Mouse (Mus musculus) thymus, postnatal 25 days (tissue): ENCODE results near the gene Notch2.

Source experiments
- DNase-seq: peaks from one replicate; pipeline ENCODE4 v3.0.0; 2022

The Notch2 gene

DNA sequence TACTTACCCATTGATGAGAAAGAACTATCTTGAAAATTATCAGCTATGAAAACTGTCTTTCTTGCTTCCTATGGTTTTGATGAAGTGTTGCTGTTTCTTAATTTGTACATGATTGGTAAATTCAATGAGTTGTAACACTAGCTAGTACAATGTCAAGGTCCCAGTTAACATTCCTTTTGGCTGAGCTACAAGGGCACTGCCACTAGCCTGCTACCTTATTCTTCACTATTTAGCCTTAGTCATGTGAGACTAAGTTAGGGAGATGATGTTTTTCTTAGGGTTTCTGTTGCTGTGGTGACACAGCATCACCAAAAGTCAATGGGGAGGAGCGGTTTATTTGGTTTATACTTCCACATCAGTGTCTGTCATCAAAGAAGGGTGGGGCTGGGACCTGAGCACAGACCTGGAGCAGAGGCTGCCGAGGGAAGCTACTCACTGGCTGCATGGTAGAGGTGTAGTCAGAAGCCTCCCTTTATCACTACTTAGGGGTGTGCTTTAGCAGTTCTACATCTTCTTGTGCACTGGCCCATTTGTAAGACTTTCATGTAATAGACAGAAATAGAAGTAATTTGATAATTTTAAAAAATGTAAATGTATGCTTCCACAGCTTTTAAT is 66.4 kb downstream of the Notch2 start:
- DNase-seq, result no peak

DNA sequence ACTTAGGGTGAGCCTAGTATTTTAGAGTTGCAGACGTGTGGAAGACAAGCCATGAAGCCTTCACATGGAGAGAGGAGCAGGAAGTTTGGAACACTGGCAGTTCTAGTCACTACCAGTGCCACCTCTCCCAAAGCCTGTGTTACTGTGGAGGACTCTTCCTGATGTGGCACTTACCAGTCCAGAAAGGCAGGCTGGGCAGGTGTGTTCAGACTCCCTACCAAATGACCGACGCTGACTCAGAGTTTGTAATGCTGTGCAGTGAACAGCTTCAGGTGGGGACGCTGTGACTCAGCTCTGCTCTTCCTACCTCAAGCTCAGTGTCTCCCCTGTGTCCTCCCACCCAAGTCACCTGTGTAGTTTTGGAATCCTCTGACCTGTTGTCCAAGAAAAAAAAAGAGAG is 67.3 kb downstream of the Notch2 start:
- no peak for DNase-seq

DNA sequence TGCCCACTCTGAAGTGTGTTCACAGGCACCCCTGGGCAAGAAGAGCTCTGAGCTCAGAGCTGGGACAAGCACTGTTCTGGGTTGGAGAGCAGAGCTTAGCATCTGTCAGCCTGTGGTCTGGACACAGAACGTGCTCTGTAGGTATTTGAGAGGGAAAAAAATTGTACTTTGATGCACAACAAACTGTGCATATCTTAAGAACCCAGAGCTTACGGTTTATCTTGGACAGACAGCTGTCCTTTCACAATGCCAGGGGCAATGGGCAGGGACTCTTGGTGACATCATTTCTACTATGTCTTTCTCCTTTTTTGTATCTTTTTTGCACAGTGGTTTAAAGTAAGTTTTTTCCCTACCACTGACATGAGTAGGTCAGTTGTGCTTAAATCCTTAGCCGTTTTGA is 68.9 kb downstream of the Notch2 start:
- no peak for DNase-seq

GRCm38 (mm10) chr3:98082972-98083371 is 69.6 kb downstream of the Notch2 start:
- no peak for DNase-seq

DNA sequence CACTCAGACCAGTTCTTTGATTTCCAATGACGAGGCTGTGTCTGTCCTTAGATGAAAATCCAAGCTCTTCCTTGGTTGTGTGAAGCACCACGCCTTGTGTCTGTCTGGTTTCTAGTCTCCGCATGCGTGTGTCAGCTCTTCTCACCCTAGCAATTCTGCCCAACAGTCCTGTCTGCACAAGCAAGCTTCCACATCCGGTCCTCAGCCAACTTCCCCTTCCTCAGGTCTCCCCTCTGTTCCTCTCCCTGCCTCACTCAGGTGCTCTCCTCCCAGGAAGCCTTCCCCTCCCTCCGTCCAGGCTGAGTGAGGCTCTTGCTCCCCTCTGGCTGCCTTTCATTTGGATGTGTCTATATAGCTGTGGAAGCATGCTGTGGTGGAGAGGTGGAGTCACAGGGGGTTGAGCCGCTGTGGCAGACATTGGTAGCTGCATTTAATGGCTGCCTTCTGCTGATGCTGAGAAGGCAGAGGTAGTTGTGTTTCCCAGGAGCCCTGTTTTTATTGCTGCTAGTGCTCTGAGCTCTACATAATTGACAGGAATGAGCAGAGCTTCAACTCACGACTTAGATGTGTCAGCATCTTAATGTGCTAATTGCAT is 70.8 kb downstream of the Notch2 start:
- DNase-seq, result peak; percentile 17

DNA sequence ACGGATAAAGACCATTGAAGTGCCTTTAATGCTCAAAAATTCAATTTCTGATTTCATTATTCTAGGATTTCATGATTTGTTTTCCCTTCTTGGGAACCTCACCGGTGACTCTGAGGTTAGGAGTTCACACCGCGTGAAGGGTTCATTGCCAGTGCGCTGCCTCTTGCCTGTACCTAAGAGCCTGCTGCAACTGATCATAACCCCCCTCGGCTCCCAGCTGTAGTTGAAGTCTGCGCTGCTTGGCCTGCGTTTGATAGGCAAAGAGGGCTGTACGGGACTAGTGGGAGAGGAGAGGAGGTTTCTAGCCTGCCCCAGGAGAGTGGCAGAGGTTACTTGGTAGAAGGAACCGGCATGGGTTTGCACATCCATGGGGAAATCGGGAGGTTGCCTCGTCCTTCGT is 71.5 kb downstream of the Notch2 start:
- DNase-seq, result no peak

GRCm38 (mm10) chr3:98085812-98086268 is 72.5 kb downstream of the Notch2 start:
- no peak for DNase-seq

- DNase-seq, result no peak
Observed at GRCm38 (mm10) chr3:98086441-98086840, 73.1 kb downstream of the Notch2 start.

DNA sequence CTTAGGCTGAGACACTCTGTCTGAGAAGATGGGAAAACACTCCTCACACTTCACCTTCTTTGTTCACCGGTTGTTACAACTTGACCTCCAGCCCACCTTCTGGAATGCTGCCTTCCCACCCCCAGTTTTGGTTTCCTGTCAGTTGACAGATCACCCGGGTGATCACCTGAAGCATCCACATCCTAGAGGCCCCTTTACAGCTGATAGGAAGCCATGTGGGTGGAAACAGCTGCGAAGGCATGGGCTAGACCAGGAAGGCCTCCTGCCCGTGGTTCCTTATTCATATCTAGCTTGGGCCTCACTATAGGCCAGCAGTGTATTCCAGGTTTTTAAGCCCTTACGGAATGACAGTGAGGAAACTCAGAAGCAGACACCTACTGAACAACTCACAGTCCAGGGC is 73.5 kb downstream of the Notch2 start:
- no peak for DNase-seq

DNA sequence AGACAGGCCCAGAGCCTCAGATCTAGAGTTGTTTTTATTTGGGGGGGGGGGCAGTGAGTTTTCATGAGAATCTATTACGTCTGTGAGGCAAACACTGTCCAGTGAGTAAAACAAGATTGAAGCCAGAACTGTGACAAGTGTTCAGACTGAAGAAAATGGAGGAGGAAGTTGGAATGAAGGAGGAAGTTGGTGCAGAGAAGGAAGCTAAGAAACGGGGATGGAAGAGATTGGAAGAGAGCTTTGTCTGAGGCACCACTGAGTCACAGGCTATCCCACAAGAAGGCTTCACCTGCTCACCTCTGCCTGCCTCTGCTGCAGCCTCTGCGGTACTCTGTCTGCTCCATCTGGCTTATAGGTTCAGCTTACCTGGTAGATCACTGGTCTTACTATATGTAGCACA is 74.2 kb downstream of the Notch2 start:
- DNase-seq, result no peak

DNA sequence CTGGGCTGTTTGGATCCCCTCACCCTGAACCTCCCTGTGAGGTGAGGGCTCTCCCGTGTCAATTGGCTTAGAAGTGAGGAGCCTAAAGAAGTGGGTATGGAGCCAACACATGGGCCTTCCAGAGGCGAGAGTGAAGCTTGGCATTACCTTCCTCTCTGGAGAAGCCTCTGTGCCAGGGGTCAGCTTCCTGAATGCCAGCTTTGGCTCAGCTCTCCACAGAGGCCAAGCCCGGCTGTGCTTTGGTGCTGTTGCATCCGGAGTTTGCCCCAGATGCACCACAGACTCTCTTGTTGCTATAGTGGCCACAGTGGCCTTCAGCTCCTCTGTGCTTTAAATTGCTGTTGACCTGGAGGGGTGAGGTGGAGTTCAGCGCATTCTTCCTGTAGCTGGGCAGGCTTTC is 76.4 kb downstream of the Notch2 start:
- DNase-seq, result no peak

DNA sequence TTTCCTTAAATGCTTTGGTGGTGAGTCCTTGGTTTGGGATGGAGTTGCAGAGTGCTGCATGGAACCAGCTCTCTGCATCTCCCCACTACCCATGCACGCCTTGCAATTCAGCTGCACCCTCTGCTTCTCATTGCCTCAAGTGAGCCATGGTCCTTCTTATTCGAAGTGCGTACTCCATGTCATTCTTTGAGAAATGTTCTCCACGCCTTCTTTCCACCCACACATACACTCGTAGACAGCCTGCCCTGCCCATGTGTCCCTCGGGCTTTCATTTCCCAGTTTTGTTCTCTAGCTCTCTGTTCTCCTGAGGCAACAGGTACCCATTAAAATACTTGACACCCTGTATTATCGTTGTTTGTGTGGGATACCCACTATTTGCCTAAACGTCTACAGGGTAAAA is 76.8 kb downstream of the Notch2 start:
- DNase-seq, result no peak

DNA sequence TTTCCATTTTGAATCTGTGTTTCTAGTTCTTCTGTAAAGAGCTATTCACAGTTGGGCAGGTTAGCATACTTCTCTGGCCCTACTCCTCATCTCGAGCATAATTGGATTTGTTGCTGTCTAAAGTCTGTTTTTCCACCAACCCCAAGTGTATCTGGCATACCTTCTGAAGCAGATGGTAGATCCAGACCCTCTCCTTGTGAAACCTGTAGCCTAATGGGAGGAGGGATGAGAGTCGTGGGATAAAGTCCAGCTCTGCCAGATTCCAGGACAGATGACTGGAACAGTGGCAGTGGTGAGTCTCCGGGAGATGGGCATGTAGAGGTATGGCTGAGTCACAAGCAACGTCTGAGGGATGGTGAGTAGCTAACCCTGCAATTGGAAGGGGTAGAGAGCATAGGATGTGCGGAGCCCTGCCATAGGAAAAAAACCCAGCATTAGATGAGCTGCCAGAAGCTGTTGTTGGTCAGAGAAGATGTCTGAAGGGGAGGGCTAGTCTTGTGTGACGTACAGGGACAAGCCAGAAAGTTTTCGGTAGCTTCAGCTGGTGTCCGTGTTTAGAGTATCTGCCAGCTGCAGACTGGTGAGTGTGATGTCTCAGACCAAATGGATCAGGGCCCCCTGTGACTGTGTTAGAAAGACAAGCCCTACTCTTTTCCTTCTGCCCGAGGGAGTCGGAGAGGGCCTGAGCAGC is 79.5 kb downstream of the Notch2 start:
- no peak for DNase-seq

- DNase-seq, result no peak
Observed at GRCm38 (mm10) chr3:98093954-98094353, 80.6 kb downstream of the Notch2 start.

DNA sequence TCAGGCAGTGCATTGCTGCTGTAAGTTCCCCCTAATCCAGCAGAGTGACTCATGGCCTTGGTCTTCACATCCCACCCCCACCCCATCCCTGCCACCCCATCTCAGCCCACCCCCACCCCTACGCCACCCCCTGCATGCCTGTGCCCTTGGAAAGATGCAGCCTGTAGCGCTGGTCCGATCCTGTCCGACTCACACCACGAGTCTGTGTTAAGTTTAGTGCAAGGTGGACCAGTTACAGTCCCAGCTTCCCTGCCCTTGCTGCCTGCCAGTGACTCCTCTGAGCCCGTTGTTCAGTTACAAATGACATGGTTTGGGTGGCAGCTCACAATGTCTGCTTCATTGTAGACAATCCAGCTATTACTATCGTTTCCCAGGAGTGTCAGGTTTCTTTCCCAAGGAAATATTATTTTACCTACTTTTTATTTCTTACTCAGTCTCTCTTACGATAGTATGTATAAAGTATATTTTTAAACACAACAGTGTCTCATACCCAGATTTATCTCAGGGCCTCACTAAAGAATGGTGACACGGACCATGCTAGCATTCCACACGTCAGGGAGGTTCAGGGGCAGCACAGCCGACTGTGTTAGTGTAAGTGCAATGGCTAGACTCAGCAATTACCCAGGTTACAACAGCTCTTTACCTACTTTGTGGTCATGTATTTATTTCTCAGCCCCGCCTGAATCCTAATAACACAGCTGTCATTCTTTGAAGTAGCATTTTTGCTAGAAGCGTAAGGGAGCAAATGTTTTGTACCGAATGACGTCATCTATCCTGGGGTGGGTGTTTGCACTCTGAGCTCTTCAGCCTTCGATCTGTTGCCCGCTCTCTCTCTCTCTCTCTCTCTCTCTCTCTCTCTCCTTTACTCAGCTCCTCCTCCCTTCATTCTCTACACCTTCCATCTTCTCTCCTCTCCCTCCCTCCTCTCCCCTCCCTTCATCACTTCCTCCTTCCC is 81.6 kb downstream of the Notch2 start:
- no peak for DNase-seq

DNA sequence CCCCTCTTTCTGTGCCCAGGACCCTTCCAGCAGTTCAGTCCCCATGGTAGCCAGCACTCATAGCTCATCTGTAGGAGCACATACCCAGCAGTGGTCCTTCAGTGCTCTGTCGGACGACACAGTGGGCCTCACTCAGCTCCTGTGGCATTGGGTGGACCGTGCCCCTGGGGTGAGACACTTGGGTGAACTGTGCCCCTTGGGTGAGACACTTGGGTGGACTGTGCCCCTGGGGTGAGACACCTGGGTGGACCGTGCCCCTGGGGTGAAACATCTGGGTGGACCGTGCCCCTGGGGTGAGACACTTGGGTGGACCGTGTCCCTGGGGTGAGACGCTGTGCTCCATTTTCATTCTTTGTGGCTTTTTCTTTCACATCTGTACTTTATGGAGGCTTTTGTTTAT is 83.7 kb downstream of the Notch2 start:
- no peak for DNase-seq

DNA sequence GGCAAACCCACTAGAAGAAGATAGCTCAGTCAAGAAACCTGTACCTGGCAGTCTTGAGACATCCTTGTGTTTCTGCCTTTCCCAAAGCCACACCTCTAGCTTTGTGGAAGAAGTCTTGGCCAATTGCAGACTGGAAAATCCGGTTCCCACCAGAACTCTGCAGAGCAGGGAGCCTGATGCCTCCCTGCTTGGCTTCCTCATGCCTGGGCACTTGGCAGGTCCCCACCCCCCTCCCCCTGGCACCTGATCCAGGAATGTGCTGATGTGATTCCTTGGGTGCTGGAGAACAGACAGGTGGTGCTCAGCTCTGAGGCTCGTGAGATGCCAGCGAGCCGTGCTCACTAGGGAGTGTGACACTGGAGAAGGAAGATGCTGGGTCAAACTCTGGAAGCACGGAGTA is 85.3 kb downstream of the Notch2 start:
- no peak for DNase-seq

- DNase-seq, result peak; percentile 32
Observed at GRCm38 (mm10) chr3:98099287-98099686, 86.0 kb downstream of the Notch2 start.

GRCm38 (mm10) chr3:98101541-98101940 is 88.2 kb downstream of the Notch2 start:
- no peak for DNase-seq

DNA sequence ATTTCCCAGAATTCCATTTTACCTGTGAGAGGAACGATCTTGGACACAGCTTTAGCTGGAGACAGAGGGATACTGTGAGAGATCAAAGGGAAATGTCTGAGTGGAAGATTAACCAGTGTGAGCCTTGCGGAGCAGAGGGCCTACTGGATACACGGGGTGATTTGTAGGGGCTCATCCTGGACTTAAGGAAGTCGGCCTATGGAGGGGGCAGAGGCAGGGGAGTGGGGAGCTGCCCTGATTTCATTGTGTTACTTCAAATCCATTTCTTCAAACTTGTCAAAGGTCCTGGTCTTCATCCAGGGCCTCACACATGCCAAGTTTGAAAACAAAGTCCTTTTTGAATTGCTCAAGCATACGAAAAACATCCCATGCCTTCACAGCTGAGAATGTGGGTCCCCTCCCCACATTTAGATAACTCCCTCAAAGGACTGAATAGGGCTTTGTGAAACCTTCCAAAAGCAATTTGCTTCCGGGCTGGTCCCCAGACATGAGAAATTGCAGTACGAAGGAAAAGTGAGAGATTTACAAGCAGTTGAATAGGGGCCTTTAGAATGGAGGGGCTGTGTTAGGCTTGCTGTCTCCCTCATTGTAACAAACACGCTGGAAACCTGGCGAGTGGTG is 91.6 kb downstream of the Notch2 start:
- DNase-seq, result no peak

GRCm38 (mm10) chr3:98105496-98105895 is 92.2 kb downstream of the Notch2 start:
- no peak for DNase-seq

GRCm38 (mm10) chr3:98106115-98106514 is 92.8 kb downstream of the Notch2 start:
- no peak for DNase-seq
